Mouse (Mus musculus): ENCODE measurements around the gene Cyp1a2. TPM values are rescaled to one million over a fixed set of nuclear protein-coding genes. Genes with fewer than 3 reads are reported as not detected.
A peak's percentile ranks its signal among the peaks of the same experiment; 100 is the strongest.
"Not testable (repeated sequence)": the region's sequence is repeated elsewhere in the genome, so short reads cannot be mapped to it uniquely, and the experiment has no call there.

Cyp1a2 gene
- polyA plus RNA-seq, 1 experiment from 2014 or later, result not detected

DNA sequence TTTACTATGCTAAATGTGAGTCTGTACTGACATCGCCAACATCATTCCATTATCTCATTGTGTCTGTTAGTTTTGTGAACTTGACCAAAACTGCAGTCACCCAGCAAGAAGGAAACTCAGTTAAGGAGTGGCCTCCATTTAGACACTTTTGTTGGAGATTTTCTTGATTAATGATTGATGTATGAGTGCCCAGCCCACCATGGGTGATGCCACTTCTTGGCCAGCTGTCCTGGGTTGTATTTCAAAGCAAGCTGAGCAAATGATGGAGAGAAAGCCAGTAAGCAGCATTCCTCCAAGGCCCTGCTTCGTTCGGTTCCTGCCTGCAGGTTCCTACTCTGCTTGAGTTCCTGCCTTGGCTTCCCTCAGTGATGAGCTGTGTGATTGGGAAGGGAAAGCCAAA, 37.2 kb upstream of the Cyp1a2 start:
- peaks cover 10% of the 10 kb centered on the region; the same call in 1 of the 2 replicates for H3K4me1 ChIP-seq (ENCODE audit: insufficient read depth, low read depth, low read length)
- no peak overlapping the region for H3K27ac ChIP-seq (ENCODE audit: low read length)
- H3K9me3 ChIP-seq (ENCODE audit: low read length), result no peaks in the 10 kb centered on the region
- ATAC-seq (0 out of 2 replicates have a peak, but pooled peaks have one; percentile 23), DNase-seq (ENCODE audit: low spot score) (no peak)
- H3K9ac ChIP-seq (replicated peaks; ENCODE audit: low read depth), result no peak overlapping the region
- H3K27me3 ChIP-seq (replicated peaks; ENCODE audit: insufficient read depth, low read length), result no peaks in the 10 kb centered on the region
- H3K4me3 ChIP-seq (ENCODE audit: low read depth, low read length), result no peak overlapping the region
- H3K36me3 ChIP-seq (ENCODE audit: insufficient read depth, low read length), result peaks cover 15% of the 10 kb centered on the region; the same call in 1 of the 2 replicates
- H3K4me2 ChIP-seq (replicated peaks; ENCODE audit: low read depth, low read length), result no peak overlapping the region
- no peak; the same call in 1 of the 2 replicates for TF ChIP-seq EP300 (IDR thresholded peaks at IDR 0.05)
- TF ChIP-seq CTCF (IDR thresholded peaks at IDR 0.05), result no peak
- 59% methylated on average over 3 of the region's 3 CpGs for WGBS

DNA sequence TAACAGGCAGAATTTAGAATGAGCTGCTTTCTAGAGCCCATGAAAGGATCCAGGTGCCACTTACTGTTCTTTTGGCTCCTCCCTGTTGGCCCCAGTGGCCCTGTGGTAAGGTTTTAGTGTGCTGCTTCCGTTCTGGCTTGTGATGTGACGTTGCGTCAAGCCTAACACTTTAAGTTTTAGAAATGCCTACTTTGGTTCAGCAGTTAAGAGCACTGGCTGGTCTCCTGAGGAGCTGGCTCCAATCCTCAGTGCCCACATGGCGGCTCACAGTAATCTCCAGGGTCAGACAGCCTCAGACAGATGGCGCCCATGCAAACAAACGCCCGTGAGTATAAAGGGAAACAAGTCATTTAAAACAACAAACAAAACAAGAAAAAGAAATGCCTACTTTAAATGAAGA, 34.9 kb upstream of the Cyp1a2 start:
- ATAC-seq (no peak), DNase-seq (ENCODE audit: low spot score) (no peak)
- Histone ChIP-seq H3K36me3 (ENCODE audit: insufficient read depth, low read length) (peaks cover 23% of the 10 kb centered on the region; the same call in 1 of the 2 replicates), H3K4me2 (replicated peaks; ENCODE audit: low read depth, low read length) (no peak overlapping the region), H3K27ac (ENCODE audit: low read length) (no peak overlapping the region), H3K9ac (replicated peaks; ENCODE audit: low read depth) (no peak overlapping the region), H3K4me1 (ENCODE audit: insufficient read depth, low read depth, low read length) (peaks cover 4% of the 10 kb centered on the region; the same call in 1 of the 2 replicates), H3K9me3 (ENCODE audit: low read length) (no peaks in the 10 kb centered on the region), H3K27me3 (replicated peaks; ENCODE audit: insufficient read depth, low read length) (no peaks in the 10 kb centered on the region), H3K4me3 (ENCODE audit: low read depth, low read length) (no peak overlapping the region)
- WGBS, result 82% methylated on average over 7 of the region's 7 CpGs
- no peak for TF ChIP-seq EP300 (IDR thresholded peaks at IDR 0.05)
- TF ChIP-seq CTCF (IDR thresholded peaks at IDR 0.05), result no peak

DNA sequence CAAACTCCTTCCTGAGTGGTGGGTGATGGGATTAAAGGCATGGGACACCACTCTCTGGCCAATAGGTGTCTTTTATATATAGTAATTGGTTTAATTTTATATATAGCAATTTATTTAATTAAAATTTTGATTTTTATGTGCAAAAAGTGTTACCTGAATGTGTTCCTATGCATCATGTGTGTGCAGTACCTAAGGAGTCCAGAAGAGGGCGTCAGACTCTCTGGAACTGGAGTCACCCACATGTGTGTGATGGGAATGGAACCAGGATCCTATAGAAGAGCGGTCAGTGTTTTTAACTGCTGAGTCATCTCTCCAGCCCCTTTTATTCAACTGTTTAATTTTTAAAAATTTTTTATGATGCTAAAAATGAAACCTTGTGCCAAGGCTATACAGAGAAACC, 28.7 kb upstream of the Cyp1a2 start:
- H3K27me3 ChIP-seq (replicated peaks; ENCODE audit: insufficient read depth, low read length), result no peaks in the 10 kb centered on the region
- no peaks in the 10 kb centered on the region for H3K4me1 ChIP-seq (ENCODE audit: insufficient read depth, low read depth, low read length)
- 80% methylated on average over 2 of the region's 2 CpGs for WGBS
- no peak for TF ChIP-seq EP300 (IDR thresholded peaks at IDR 0.05)
- TF ChIP-seq CTCF (IDR thresholded peaks at IDR 0.05), result peak; percentile 49
- no peak overlapping the region for H3K27ac ChIP-seq (ENCODE audit: low read length)
- H3K4me2 ChIP-seq (replicated peaks; ENCODE audit: low read depth, low read length), result no peak overlapping the region
- H3K36me3 ChIP-seq (ENCODE audit: insufficient read depth, low read length), result peaks cover 16% of the 10 kb centered on the region; the same call in 1 of the 2 replicates
- DNase-seq (ENCODE audit: low spot score) (no peak), ATAC-seq (no peak)
- H3K4me3 ChIP-seq (ENCODE audit: low read depth, low read length), result no peak overlapping the region
- no peaks in the 10 kb centered on the region for H3K9me3 ChIP-seq (ENCODE audit: low read length)
- H3K9ac ChIP-seq (replicated peaks; ENCODE audit: low read depth), result no peak overlapping the region

DNA sequence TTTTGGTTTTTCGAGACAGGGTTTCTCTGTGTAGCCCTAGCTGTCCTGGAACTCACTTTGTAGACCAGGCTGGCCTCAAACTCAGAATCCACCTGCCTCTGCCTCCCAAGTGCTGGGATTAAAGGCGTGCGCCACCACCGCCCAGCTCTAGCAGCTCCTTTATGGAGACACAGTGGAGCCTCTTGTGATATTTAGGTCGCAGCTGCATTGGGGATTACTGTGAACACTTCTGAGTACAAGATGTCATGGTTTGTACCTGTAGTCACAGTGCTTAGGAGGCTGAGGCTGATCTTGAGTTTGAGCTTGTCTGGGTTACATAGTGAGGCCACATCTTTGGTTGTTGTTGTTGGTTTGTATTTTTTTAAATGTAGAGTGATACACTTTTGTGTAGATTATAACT, 26.7 kb upstream of the Cyp1a2 start:
- H3K9ac ChIP-seq (replicated peaks; ENCODE audit: low read depth); H3K27ac ChIP-seq (ENCODE audit: low read length); H3K27me3 ChIP-seq (replicated peaks; ENCODE audit: insufficient read depth, low read length); H3K36me3 ChIP-seq (ENCODE audit: insufficient read depth, low read length); H3K4me1 ChIP-seq (ENCODE audit: insufficient read depth, low read depth, low read length); ATAC-seq; DNase-seq (ENCODE audit: low spot score); H3K9me3 ChIP-seq (ENCODE audit: low read length); H3K4me3 ChIP-seq (ENCODE audit: low read depth, low read length); H3K4me2 ChIP-seq (replicated peaks; ENCODE audit: low read depth, low read length): not testable (repeated sequence)
- 92% methylated on average over 4 of the region's 5 CpGs for WGBS

GRCm38 (mm10) chr9:57708720-57709274, 25.3 kb upstream of the Cyp1a2 start:
- Histone ChIP-seq H3K36me3 (ENCODE audit: insufficient read depth, low read length) (no peaks in the 10 kb centered on the region; the same call in 1 of the 2 replicates), H3K4me3 (ENCODE audit: low read depth, low read length) (peak overlapping the region; percentile 96), H3K27ac (ENCODE audit: low read length) (peak overlapping the region; percentile 95), H3K9ac (replicated peaks; ENCODE audit: low read depth) (peak overlapping the region; percentile 95), H3K4me1 (ENCODE audit: insufficient read depth, low read depth, low read length) (no peaks in the 10 kb centered on the region), H3K27me3 (replicated peaks; ENCODE audit: insufficient read depth, low read length) (no peaks in the 10 kb centered on the region), H3K4me2 (replicated peaks; ENCODE audit: low read depth, low read length) (peak overlapping the region; percentile 80), H3K9me3 (ENCODE audit: low read length) (no peaks in the 10 kb centered on the region)
- no peak for TF ChIP-seq CTCF (IDR thresholded peaks at IDR 0.05)
- TF ChIP-seq EP300 (IDR thresholded peaks at IDR 0.05), result no peak
- WGBS, result under 1% methylated on average over 37 of the region's 39 CpGs
- DNase-seq (ENCODE audit: low spot score), result peak; percentile 41
- peak; percentile 71 for ATAC-seq

DNA sequence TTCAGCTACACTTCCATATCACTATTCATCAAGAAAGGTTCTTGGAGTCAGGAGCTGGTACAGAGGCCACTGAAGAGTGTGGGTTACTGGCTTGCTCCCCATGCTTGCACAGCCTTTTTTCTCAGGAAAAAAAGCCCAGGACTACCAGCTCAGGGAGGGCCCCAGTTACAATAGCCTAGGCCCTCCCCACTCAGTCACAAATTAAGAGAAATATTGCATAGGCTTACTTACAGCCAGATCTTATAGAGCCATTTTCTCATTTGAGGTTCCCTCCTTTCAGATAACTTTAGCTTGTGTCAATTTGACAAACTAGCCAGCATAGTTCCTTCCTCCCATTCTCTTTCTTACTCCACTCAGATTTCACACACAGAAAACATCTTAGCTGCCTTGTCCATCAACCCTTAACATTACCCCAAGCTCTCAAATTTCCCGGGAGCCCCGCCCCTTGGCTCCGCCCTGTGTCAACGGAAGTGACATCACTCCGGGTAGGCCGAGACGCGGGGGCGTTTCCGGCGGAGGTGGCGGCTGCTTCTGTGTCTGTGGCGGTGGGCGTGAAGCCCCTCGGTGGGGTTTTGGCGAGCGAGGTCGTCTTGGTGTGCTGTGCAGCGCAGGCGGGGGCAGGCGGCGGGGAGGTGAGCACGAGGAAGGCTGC, 24.7 kb upstream of the Cyp1a2 start, which contains the start of gene Edc3:
Gene Edc3 (plus strand): TSS at position 473 of the 652 bp plus-strand sequence.
- peak within 1 kb of the TSS; percentile 80 for H3K4me2 ChIP-seq (replicated peaks; ENCODE audit: low read depth, low read length)
- no peaks in the 10 kb centered on the region; the same call in 1 of the 2 replicates for H3K36me3 ChIP-seq (ENCODE audit: insufficient read depth, low read length)
- TF ChIP-seq CTCF (IDR thresholded peaks at IDR 0.05) (no peak), EP300 (IDR thresholded peaks at IDR 0.05) (peak; percentile 76)
- H3K9me3 ChIP-seq (ENCODE audit: low read length), result no peaks in the 10 kb centered on the region
- H3K4me1 ChIP-seq (ENCODE audit: insufficient read depth, low read depth, low read length), result no peaks in the 10 kb centered on the region
- ATAC-seq (peak; percentile 98), DNase-seq (ENCODE audit: low spot score) (peak; percentile 93)
- peak within 1 kb of the TSS; percentile 95 for H3K27ac ChIP-seq (ENCODE audit: low read length)
- H3K4me3 ChIP-seq (ENCODE audit: low read depth, low read length), result peak within 1 kb of the TSS; percentile 96
- H3K9ac ChIP-seq (replicated peaks; ENCODE audit: low read depth), result peak within 1 kb of the TSS; percentile 95
- no peaks in the 10 kb centered on the region for H3K27me3 ChIP-seq (replicated peaks; ENCODE audit: insufficient read depth, low read length)
- 2% methylated on average over 20 of the region's 23 CpGs for WGBS
